Mouse (Mus musculus): ENCODE results near the gene Evl. TPM values are rescaled to one million over a fixed set of nuclear protein-coding genes. Genes with fewer than 3 reads are reported as not detected.

Gene Evl
- polyA plus RNA-seq, 1 experiment = 71.5 TPM

DNA sequence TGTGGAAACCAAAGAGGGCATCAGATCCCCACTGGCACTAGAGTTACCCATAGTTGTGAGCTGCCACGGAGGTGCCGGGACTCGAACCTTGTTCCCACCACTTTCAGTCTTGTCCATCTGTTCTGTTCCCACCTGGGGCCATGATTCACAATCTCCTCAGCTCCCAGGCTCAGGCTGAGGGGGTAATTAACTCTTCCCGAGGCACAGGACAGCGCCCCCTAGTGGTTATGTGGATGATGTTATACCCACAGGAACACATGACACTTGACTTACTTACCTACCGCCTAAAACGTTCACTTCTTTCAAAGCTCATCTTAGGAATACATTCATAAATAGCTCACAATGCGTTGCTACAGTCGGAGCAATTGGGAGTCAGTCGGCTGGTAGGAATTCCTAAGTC lies 18.1 kb upstream of the Evl start:
- TF ChIP-seq POLR2AphosphoS2 (IDR thresholded peaks at IDR 0.05; ENCODE audit: insufficient read length, low read depth) (no peak), MYOG (IDR thresholded peaks at IDR 0.05; ENCODE audit: control insufficient read depth in 1 of 3, insufficient read depth in 1 of 3, insufficient read length in 2 of 3, low read depth in 2 of 3) (no peak), REST (IDR thresholded peaks at IDR 0.05; ENCODE audit: insufficient read depth, insufficient read length) (no peak), USF1 (IDR thresholded peaks at IDR 0.05; ENCODE audit: low read depth) (no peak), POLR2A (IDR thresholded peaks at IDR 0.05; ENCODE audit: insufficient read length, low read depth) (no peak), CEBPB (IDR thresholded peaks at IDR 0.05; ENCODE audit: insufficient read depth, poor library complexity, severe bottlenecking) (no peak), TCF3 (IDR thresholded peaks at IDR 0.05; ENCODE audit: insufficient read length, low read depth) (no peak), MYOD1 (IDR thresholded peaks at IDR 0.05; ENCODE audit: control insufficient read depth in 1 of 3, insufficient read length in 2 of 3, low read depth in 2 of 3) (no peak), E2F4 (IDR thresholded peaks at IDR 0.05; ENCODE audit: insufficient read depth) (no peak), TCF12 (IDR thresholded peaks at IDR 0.05; ENCODE audit: insufficient read depth, poor library complexity, severe bottlenecking) (no peak), SRF (IDR thresholded peaks at IDR 0.05; ENCODE audit: control insufficient read depth, insufficient read length, low read depth) (no peak), MAX (IDR thresholded peaks at IDR 0.05; ENCODE audit: low read depth) (no peak)
- no peak overlapping the region for H3ac ChIP-seq (ENCODE audit: control insufficient read depth, insufficient read length)
- no peaks in the 10 kb centered on the region for H3K27me3 ChIP-seq (ENCODE audit: control insufficient read depth, insufficient read depth, insufficient read length)
- H3K79me2 ChIP-seq (ENCODE audit: control insufficient read depth, insufficient read depth) = no peaks in the 10 kb centered on the region
- H3K36me3 ChIP-seq (ENCODE audit: control insufficient read depth, insufficient read depth) = no peaks in the 10 kb centered on the region
- no peak overlapping the region for H3K4me2 ChIP-seq (ENCODE audit: low read depth)
- no peak overlapping the region for H3K4me3 ChIP-seq

DNA sequence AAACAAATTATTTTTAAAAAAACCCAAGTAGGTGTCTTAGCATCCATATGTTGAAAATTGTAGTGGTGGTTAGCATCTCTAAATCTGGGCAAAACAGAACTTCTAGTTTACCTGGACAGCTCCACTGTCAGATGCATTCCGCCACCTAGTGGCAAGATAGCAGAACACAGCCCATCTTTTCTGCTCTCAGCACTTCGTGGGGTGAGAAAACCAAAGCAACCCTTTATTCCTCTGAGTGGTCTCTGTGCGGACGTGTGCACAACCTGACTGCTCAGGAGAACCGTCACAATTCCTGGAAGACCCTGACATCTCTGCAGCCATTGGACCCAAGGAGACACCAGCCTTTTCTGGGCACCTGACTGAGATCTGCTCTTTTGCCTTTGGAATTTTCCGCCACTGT lies 13.4 kb upstream of the Evl start:
- TF ChIP-seq E2F4 (IDR thresholded peaks at IDR 0.05; ENCODE audit: insufficient read depth) (no peak), USF1 (IDR thresholded peaks at IDR 0.05; ENCODE audit: low read depth) (no peak), POLR2A (IDR thresholded peaks at IDR 0.05; ENCODE audit: insufficient read length, low read depth) (no peak), REST (IDR thresholded peaks at IDR 0.05; ENCODE audit: insufficient read depth, insufficient read length) (no peak), MYOG (IDR thresholded peaks at IDR 0.05; ENCODE audit: control insufficient read depth in 1 of 3, insufficient read depth in 1 of 3, insufficient read length in 2 of 3, low read depth in 2 of 3) (no peak), CEBPB (IDR thresholded peaks at IDR 0.05; ENCODE audit: insufficient read depth, poor library complexity, severe bottlenecking) (no peak)
- Histone ChIP-seq H3K79me2 (ENCODE audit: control insufficient read depth, insufficient read depth) (no peaks in the 10 kb centered on the region), H3K4me3 (no peak overlapping the region), H3ac (ENCODE audit: control insufficient read depth, insufficient read length) (no peak overlapping the region), H3K27me3 (ENCODE audit: control insufficient read depth, insufficient read depth, insufficient read length) (no peaks in the 10 kb centered on the region), H3K36me3 (ENCODE audit: control insufficient read depth, insufficient read depth) (no peaks in the 10 kb centered on the region), H3K4me2 (ENCODE audit: low read depth) (no peak overlapping the region)

DNA sequence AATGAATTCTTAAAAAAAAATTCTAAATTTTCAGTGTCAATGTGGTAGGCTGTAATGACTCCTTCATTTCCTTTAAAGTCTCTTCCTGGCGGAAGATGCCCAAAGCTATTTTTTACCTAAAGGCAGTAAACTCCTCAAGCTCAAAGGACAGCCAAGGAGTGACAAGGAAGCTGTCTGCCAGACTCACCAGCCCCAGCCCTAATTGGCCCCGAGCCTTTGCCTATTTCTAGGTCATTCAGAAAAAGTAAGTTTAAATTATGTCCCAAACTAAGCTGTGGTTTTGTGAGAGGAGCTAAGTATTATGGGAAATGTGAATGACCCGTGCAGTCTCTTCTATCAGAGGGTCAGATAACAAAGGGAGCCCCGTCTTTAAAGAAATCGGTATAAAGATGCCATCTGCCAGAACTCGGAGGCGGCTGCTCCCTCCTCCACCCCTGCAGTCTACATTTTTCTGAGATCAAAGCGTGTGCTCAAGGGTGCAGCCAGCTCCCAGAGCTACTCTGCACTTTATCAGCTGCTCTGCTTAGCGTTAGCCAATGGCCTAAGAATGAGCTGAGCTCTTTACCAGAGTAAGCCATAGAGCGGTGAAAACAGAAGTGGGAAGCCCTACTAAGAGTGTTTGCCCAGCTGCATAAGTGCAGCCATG lies 7.9 kb upstream of the Evl start:
- Histone ChIP-seq H3K36me3 (ENCODE audit: control insufficient read depth, insufficient read depth) (no peaks in the 10 kb centered on the region), H3K4me2 (ENCODE audit: low read depth) (peak overlapping the region; percentile 44), H3K4me3 (no peak overlapping the region), H3ac (ENCODE audit: control insufficient read depth, insufficient read length) (no peak overlapping the region), H3K27me3 (ENCODE audit: control insufficient read depth, insufficient read depth, insufficient read length) (no peaks in the 10 kb centered on the region), H3K79me2 (ENCODE audit: control insufficient read depth, insufficient read depth) (no peaks in the 10 kb centered on the region)
- TF ChIP-seq E2F4 (IDR thresholded peaks at IDR 0.05; ENCODE audit: insufficient read depth) (no peak), POLR2AphosphoS2 (IDR thresholded peaks at IDR 0.05; ENCODE audit: insufficient read length, low read depth) (no peak), USF1 (IDR thresholded peaks at IDR 0.05; ENCODE audit: low read depth) (no peak), CEBPB (IDR thresholded peaks at IDR 0.05; ENCODE audit: insufficient read depth, poor library complexity, severe bottlenecking) (no peak), TCF12 (IDR thresholded peaks at IDR 0.05; ENCODE audit: insufficient read depth, poor library complexity, severe bottlenecking) (no peak), MYOG (IDR thresholded peaks at IDR 0.05; ENCODE audit: control insufficient read depth in 1 of 3, insufficient read depth in 1 of 3, insufficient read length in 2 of 3, low read depth in 2 of 3) (no peak), TCF3 (IDR thresholded peaks at IDR 0.05; ENCODE audit: insufficient read length, low read depth) (no peak), MAX (IDR thresholded peaks at IDR 0.05; ENCODE audit: low read depth) (no peak), POLR2A (IDR thresholded peaks at IDR 0.05; ENCODE audit: insufficient read length, low read depth) (no peak), SRF (IDR thresholded peaks at IDR 0.05; ENCODE audit: control insufficient read depth, insufficient read length, low read depth) (no peak)

DNA sequence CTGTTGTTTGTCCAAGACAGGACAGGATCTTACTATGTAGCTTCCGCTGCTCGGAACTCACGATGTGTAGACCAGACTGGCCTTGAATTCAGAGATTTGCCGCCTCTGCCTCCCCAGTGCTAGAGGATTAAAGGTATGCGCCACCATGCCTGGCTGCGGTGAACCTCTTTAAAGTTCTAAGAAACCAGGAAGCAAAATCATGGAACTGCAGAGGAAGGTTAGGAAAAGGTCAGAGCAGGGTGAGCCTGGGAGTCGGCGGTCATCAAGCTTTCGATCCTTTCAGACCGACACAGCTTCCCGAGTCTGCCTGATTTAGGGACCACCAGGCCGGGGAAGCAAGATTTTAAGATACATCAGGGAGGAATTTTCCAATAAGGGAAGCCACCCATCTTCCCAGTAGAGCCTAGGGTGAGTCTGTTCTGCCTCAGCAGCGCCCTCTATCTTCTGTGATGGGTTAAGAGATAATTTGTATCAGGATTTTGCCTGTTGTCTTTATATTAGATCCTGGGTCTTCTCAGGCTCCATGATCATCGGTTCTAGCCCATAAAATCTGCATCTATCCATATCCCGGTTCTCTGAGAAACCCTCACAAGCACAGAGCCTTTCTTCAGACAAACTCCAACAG lies 7.2 kb upstream of the Evl start:
- H3K4me2 ChIP-seq (ENCODE audit: low read depth) = peak overlapping the region; percentile 44
- no peaks in the 10 kb centered on the region for H3K36me3 ChIP-seq (ENCODE audit: control insufficient read depth, insufficient read depth)
- H3K27me3 ChIP-seq (ENCODE audit: control insufficient read depth, insufficient read depth, insufficient read length) = no peaks in the 10 kb centered on the region
- TF ChIP-seq USF1 (IDR thresholded peaks at IDR 0.05; ENCODE audit: low read depth) (no peak), E2F4 (IDR thresholded peaks at IDR 0.05; ENCODE audit: insufficient read depth) (no peak), MYOD1 (IDR thresholded peaks at IDR 0.05; ENCODE audit: control insufficient read depth in 1 of 3, insufficient read length in 2 of 3, low read depth in 2 of 3) (no peak), SRF (IDR thresholded peaks at IDR 0.05; ENCODE audit: control insufficient read depth, insufficient read length, low read depth) (no peak), TCF12 (IDR thresholded peaks at IDR 0.05; ENCODE audit: insufficient read depth, poor library complexity, severe bottlenecking) (no peak), MYOG (IDR thresholded peaks at IDR 0.05; ENCODE audit: control insufficient read depth in 1 of 3, insufficient read depth in 1 of 3, insufficient read length in 2 of 3, low read depth in 2 of 3) (no peak), POLR2AphosphoS2 (IDR thresholded peaks at IDR 0.05; ENCODE audit: insufficient read length, low read depth) (no peak), TCF3 (IDR thresholded peaks at IDR 0.05; ENCODE audit: insufficient read length, low read depth) (no peak), MAX (IDR thresholded peaks at IDR 0.05; ENCODE audit: low read depth) (no peak)
- no peak overlapping the region for H3K4me3 ChIP-seq
- H3K79me2 ChIP-seq (ENCODE audit: control insufficient read depth, insufficient read depth) = no peaks in the 10 kb centered on the region
- H3ac ChIP-seq (ENCODE audit: control insufficient read depth, insufficient read length) = no peak overlapping the region
